Mouse (Mus musculus) B cell, adult 2 months (primary cell): Measurements from ENCODE around the gene Styx.

Experiments used
- DNase-seq, 2 experiments: peaks; one replicate each; pipeline ENCODE4 v3.0.0; 2022

Styx gene

GRCm38 (mm10) chr14:45350931-45351859 lies at the start of gene Styx:
Gene Styx, plus strand, starts transcription at chr14:45351093.
- DNase-seq: peak; percentile 95

DNA sequence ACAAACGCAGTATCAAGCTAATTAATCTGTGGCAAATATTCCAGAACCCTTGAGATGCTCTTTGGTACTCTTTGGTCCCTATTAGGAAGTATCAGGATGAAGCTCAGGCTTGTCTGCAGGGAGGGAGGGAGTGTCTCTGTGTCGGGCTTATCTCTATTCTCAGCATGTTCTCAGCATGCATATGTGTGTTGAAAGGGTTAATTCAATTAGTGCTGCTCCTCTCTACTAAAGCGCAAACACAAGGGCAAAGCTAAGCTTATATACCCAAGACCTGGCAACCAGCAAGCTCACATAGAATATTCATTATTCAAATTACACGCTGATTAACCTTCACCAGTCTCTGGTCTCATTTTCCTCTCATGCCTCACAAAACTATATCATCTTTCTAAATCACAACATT lies 47.0 kb upstream of the Styx start:
- no peak for DNase-seq

DNA sequence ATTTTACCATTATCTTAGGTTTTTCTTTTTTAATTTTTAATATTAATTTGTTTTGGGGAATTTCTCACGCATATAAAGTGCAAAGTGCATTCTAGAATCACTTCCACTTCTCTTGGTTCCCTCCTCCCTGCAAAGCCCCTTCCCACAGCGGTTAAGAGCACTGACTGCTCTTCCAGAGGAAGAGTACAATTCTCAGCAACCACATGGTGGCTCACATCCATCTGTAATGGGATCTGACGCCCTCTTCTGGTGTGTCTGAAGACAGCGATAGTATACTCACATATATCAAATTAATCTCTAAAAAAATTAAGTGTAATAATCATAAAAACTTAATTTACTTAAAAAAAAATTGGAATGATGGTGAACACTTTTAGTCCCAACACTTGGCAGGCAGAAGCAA lies 46.5 kb upstream of the Styx start:
- DNase-seq: no peak

DNA sequence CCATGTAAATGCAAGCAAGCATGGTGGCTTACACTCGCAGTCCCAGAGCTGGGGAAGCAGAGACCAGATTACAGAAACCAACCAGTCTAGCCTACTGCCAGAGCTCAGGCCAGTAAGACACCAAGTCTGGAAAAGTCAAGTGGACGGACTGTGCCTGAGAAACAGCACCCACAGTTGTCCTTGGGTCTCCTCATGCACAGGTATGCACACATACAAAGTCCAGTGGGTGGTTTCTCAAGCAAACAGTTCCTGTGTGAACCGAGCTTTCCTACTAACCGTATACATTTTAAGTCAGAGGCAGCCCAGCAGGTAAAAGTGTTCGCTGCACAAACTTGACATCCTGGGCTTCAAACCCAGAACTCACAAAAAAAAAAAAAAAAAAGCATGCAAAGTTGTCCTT lies 45.0 kb upstream of the Styx start:
- no peak for DNase-seq

DNA sequence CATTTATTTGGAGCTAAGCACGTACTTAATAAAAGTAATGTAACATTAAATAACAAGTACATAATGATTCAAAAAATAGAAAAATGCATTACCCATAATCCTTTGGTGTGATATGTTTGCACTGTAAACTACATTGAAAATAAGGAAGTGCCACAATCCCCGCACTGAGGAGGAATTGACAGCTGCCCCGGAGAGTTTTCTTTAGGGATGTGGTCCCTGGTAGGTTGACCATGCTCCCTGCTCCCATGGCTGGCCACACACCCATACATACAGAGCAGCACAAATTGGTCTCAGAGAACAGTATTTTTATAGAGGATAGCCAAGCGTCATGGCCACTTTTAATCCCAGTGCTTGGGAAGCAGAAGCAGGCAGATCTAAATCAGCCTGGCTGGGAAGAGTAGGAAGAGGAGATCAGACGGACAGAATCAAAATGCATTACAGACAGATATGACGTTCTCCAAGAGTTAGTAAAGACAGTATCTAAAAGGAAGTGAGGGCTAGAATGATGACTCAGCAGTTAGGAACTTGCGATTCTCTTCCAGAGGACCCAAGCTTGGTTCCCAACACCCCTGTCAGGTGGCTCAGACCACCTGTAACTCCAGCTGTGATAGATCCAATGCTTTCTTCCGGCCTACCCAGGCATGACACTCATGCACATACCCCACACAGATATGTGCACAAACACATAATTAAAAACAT lies 43.1 kb upstream of the Styx start:
- no peak for DNase-seq

GRCm38 (mm10) chr14:45309646-45310045 lies 41.2 kb upstream of the Styx start:
- DNase-seq: no peak

DNA sequence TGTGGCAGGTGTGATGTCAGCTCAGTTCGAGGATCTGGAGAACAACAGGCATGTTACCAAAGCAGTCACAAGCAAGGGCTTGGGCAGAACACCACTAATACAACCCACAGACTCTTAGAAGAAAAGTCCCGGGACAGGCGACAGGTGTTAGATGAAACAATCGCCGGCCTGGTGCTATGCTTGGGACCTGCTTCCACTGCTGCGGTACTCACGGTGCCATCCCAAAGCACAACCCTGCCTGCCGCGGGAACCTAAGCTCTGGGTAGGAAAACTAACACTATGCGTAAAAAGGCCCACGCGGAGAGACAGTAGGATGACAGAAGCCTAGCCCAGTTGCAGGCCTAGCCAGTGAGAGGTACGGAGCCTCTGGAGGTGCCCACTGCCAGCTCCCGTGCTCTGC lies 40.8 kb upstream of the Styx start:
- DNase-seq: no peak

DNA sequence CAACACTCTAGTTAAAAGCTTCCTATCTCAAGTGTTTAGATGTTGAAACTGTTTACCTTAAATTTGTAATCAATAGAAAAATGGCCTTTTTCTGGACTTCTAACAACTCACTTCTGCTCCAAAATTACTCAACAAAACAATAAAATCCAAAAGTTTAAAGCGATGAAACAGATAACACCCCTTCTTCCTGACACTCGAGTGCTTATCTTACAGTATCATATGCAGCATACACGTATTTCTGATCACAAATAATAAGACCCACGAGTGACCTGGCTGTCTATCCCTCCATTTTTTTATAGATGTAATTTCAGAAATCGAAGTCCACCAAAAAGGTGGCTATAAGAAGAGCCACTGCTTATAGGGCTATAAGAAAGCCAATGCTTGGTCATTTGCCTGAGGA lies 34.0 kb upstream of the Styx start:
- DNase-seq: no peak

- DNase-seq: no peak
Observed at GRCm38 (mm10) chr14:45317921-45318411, 32.9 kb upstream of the Styx start.

- peak; percentile 76 to 82 for DNase-seq
Observed at GRCm38 (mm10) chr14:45318426-45319236, 32.3 kb upstream of the Styx start, which contains the start of gene Ero1l. Gene Ero1l, minus strand, starts transcription at chr14:45318771.

GRCm38 (mm10) chr14:45319237-45319610 lies 31.7 kb upstream of the Styx start:
- DNase-seq: no peak

DNA sequence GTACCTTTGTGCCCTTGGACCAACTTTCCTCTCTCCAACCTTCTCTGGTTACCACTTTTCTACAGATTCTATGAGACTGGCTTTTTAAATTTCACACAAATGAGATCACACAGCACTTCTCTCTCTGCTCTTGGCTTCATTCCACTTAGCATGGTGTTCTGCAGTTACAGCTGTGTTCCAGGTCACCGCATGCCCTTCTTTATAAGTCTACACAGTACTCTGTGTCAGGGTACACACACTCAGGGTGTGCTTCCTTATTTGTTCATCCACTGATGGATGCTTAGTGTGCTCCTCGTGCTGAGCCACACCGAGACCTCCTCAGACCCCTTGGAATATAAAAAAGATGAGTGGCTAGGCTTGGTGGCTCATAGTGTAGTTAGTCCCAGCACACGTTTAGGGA lies 30.8 kb upstream of the Styx start:
- no peak for DNase-seq

DNA sequence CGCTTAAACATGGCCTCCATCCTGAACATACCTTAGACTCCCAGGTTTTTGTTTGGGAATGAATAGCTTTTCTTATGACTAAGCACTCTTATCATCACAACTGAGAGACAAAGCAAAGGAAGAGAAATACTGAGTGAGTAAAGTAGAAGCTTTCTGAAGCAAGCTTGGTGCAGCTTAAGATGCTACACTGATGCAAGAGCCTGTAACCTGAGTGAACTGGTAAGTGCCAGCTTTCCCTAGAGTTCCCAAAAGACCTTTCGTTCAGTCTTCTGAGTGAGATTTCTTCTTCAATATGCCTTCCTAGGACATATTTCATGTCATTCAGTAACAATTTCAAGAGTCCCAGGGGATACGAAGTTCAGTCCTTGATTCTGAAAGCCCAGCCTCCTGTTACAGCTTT lies 29.8 kb upstream of the Styx start:
- no peak for DNase-seq

GRCm38 (mm10) chr14:45321622-45322021 lies 29.3 kb upstream of the Styx start:
- DNase-seq: no peak

GRCm38 (mm10) chr14:45322450-45322849 lies 28.4 kb upstream of the Styx start:
- no peak for DNase-seq

- DNase-seq: no peak
Observed at GRCm38 (mm10) chr14:45323320-45323719, 27.6 kb upstream of the Styx start.

- no peak for DNase-seq
Observed at GRCm38 (mm10) chr14:45325471-45325870, 25.4 kb upstream of the Styx start.

DNA sequence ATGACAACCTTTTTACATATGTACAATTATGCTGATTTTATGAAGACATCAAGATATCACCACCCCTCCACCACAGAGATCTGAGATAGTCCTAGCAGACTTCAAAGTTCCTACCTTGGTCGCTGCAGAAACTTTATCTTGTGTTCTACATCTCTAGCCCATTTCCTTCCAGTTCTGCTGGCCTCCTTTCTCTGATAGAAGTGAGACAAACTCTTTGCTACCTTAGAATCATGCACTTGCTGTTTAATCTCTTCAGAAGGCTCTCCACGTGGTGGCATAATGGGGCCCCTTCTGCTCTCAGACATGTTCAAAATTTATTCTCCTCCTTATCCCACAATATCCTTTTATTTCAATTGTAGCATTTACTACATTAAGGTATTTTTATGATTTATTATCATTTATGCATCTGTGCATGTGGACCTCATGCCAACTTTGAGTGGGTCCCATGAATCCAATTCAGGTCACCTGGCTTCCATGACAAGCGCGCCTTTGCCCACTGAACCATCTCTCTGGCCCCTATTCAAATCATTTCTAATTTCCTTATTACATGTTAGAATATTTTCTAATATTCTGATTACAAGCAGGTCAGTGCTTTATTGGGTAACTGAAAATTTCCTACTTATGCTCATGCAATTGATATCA lies 22.7 kb upstream of the Styx start:
- no peak for DNase-seq

GRCm38 (mm10) chr14:45329018-45329588 lies 21.8 kb upstream of the Styx start:
- no peak for DNase-seq

DNA sequence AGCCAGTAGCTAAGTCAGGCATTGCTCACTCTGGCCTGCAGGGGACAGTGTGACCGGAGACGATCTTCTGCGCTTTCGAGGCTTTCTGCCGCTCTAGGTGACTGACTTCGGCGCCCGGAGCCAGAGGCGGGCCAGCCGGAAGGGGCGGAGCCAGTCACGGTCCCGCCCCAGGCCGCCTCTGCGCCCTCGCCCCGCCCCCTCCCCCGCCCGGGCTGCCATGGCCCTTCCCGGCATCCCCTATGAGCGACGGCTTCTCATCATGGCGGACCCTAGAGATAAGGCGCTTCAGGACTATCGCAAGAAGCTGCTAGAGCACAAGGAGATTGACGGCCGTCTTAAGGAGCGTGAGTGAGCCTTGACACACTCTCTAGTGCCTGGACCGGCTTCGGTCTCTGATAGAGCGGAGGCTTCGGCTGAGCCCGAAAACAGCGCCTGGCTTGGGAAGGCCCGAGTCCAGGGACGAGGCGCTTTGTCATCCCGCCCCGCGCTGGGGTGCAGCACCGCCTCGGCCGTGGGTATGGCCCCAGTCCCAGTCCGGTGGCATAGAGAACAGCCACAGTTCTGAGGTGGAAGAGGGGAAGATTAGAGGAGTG lies 21.2 kb upstream of the Styx start, which contains the start of gene Psmc6:
Gene Psmc6 (plus strand): TSS at position 200 of the 593 bp plus-strand sequence.
- peak; percentile 91 to 92 for DNase-seq
